Mouse (Mus musculus): ENCODE data around the gene Ttc21a. TPM values are rescaled to one million over a fixed set of nuclear protein-coding genes. Genes with fewer than 3 reads are reported as not detected.

The Ttc21a gene
- polyA plus RNA-seq, 1 experiment from 2014 or later = 0.45 TPM

GRCm38 (mm10) chr9:119926497-119926896 is 10.9 kb upstream of the Ttc21a start:
- Histone ChIP-seq H3K27ac (replicated peaks; ENCODE audit: low read depth, low read length) (no peak overlapping the region), H3K36me3 (ENCODE audit: control insufficient read depth, insufficient read depth, low read length) (peaks cover 84% of the 10 kb centered on the region), H3K4me3 (replicated peaks; ENCODE audit: low read depth, low read length) (no peak overlapping the region), H3K4me1 (ENCODE audit: control insufficient read depth, insufficient read depth, low read length) (no peaks in the 10 kb centered on the region), H3K27me3 (ENCODE audit: control insufficient read depth, insufficient read depth, low read length) (no peaks in the 10 kb centered on the region), H3K9ac (replicated peaks; ENCODE audit: low read length) (no peak overlapping the region), H3K9me3 (ENCODE audit: control insufficient read depth, low read length) (no peaks in the 10 kb centered on the region), H3K4me2 (ENCODE audit: low read length) (no peak overlapping the region)
- ATAC-seq (ENCODE audit: low FRiP score, low TSS enrichment) (no peak), DNase-seq (no peak)
- 89% methylated on average over 5 of the region's 5 CpGs for WGBS

GRCm38 (mm10) chr9:119932358-119932757 is 5.0 kb upstream of the Ttc21a start:
- Histone ChIP-seq H3K4me3 (replicated peaks; ENCODE audit: low read depth, low read length) (no peak overlapping the region), H3K36me3 (ENCODE audit: control insufficient read depth, insufficient read depth, low read length) (peaks cover 41% of the 10 kb centered on the region), H3K9ac (replicated peaks; ENCODE audit: low read length) (no peak overlapping the region), H3K27ac (replicated peaks; ENCODE audit: low read depth, low read length) (no peak overlapping the region), H3K27me3 (ENCODE audit: control insufficient read depth, insufficient read depth, low read length) (no peaks in the 10 kb centered on the region), H3K9me3 (ENCODE audit: control insufficient read depth, low read length) (no peaks in the 10 kb centered on the region), H3K4me1 (ENCODE audit: control insufficient read depth, insufficient read depth, low read length) (peaks cover 6% of the 10 kb centered on the region), H3K4me2 (ENCODE audit: low read length) (no peak overlapping the region)
- no peak for DNase-seq
- ATAC-seq (ENCODE audit: low FRiP score, low TSS enrichment) = no peak
- 92% methylated on average over 12 of the region's 12 CpGs for WGBS

- 90% methylated on average over 6 of the region's 6 CpGs for WGBS
- DNase-seq (no peak), ATAC-seq (ENCODE audit: low FRiP score, low TSS enrichment) (no peak)
- H3K4me3 ChIP-seq (replicated peaks; ENCODE audit: low read depth, low read length) = no peak overlapping the region
- no peak overlapping the region for H3K4me2 ChIP-seq (ENCODE audit: low read length)
- H3K36me3 ChIP-seq (ENCODE audit: control insufficient read depth, insufficient read depth, low read length) = peaks cover 28% of the 10 kb centered on the region
- no peaks in the 10 kb centered on the region for H3K27me3 ChIP-seq (ENCODE audit: control insufficient read depth, insufficient read depth, low read length)
- H3K4me1 ChIP-seq (ENCODE audit: control insufficient read depth, insufficient read depth, low read length) = peaks cover 9% of the 10 kb centered on the region
- H3K9ac ChIP-seq (replicated peaks; ENCODE audit: low read length) = no peak overlapping the region
- no peaks in the 10 kb centered on the region for H3K9me3 ChIP-seq (ENCODE audit: control insufficient read depth, low read length)
- no peak overlapping the region for H3K27ac ChIP-seq (replicated peaks; ENCODE audit: low read depth, low read length)
Observed at GRCm38 (mm10) chr9:119933675-119934074, 3.7 kb upstream of the Ttc21a start.

GRCm38 (mm10) chr9:119938496-119938895 is 1.1 kb downstream of the Ttc21a start:
- H3K4me1 ChIP-seq (ENCODE audit: control insufficient read depth, insufficient read depth, low read length) = peaks cover 9% of the 10 kb centered on the region
- H3K4me3 ChIP-seq (replicated peaks; ENCODE audit: low read depth, low read length) = no peak overlapping the region
- no peaks in the 10 kb centered on the region for H3K36me3 ChIP-seq (ENCODE audit: control insufficient read depth, insufficient read depth, low read length)
- no peaks in the 10 kb centered on the region for H3K9me3 ChIP-seq (ENCODE audit: control insufficient read depth, low read length)
- no peak overlapping the region for H3K9ac ChIP-seq (replicated peaks; ENCODE audit: low read length)
- H3K27me3 ChIP-seq (ENCODE audit: control insufficient read depth, insufficient read depth, low read length) = no peaks in the 10 kb centered on the region
- DNase-seq (no peak), ATAC-seq (ENCODE audit: low FRiP score, low TSS enrichment) (no peak)
- no peak overlapping the region for H3K27ac ChIP-seq (replicated peaks; ENCODE audit: low read depth, low read length)
- WGBS = 79% methylated on average over 4 of the region's 4 CpGs
- H3K4me2 ChIP-seq (ENCODE audit: low read length) = no peak overlapping the region

- Histone ChIP-seq H3K4me2 (ENCODE audit: low read length) (no peak overlapping the region), H3K27ac (replicated peaks; ENCODE audit: low read depth, low read length) (no peak overlapping the region)
- no peak for ATAC-seq (ENCODE audit: low FRiP score, low TSS enrichment)
Observed at GRCm38 (mm10) chr9:119939646-119940045, 2.2 kb downstream of the Ttc21a start.

GRCm38 (mm10) chr9:119941407-119941806 is 4.0 kb downstream of the Ttc21a start:
- H3K36me3 ChIP-seq (ENCODE audit: control insufficient read depth, insufficient read depth, low read length) = no peaks in the 10 kb centered on the region
- no peak overlapping the region for H3K4me3 ChIP-seq (replicated peaks; ENCODE audit: low read depth, low read length)
- WGBS = 88% methylated on average over 5 of the region's 5 CpGs
- H3K4me2 ChIP-seq (ENCODE audit: low read length) = no peak overlapping the region
- peaks cover 5% of the 10 kb centered on the region for H3K4me1 ChIP-seq (ENCODE audit: control insufficient read depth, insufficient read depth, low read length)
- H3K27me3 ChIP-seq (ENCODE audit: control insufficient read depth, insufficient read depth, low read length) = no peaks in the 10 kb centered on the region
- ATAC-seq (ENCODE audit: low FRiP score, low TSS enrichment) (no peak), DNase-seq (no peak)
- no peak overlapping the region for H3K27ac ChIP-seq (replicated peaks; ENCODE audit: low read depth, low read length)
- H3K9me3 ChIP-seq (ENCODE audit: control insufficient read depth, low read length) = no peaks in the 10 kb centered on the region
- H3K9ac ChIP-seq (replicated peaks; ENCODE audit: low read length) = no peak overlapping the region

More at GRCm38 (mm10) chr9:119939646-119940045, 2.2 kb downstream of the Ttc21a start:
- Histone ChIP-seq H3K4me3 (replicated peaks; ENCODE audit: low read depth, low read length) (no peak overlapping the region), H3K9ac (replicated peaks; ENCODE audit: low read length) (no peak overlapping the region), H3K9me3 (ENCODE audit: control insufficient read depth, low read length) (no peaks in the 10 kb centered on the region), H3K27me3 (ENCODE audit: control insufficient read depth, insufficient read depth, low read length) (no peaks in the 10 kb centered on the region), H3K36me3 (ENCODE audit: control insufficient read depth, insufficient read depth, low read length) (no peaks in the 10 kb centered on the region), H3K4me1 (ENCODE audit: control insufficient read depth, insufficient read depth, low read length) (peaks cover 9% of the 10 kb centered on the region)
- WGBS = 80% methylated on average over 10 of the region's 10 CpGs
- no peak for DNase-seq

GRCm38 (mm10) chr9:119941861-119942260 is 4.5 kb downstream of the Ttc21a start:
- no peak for ATAC-seq (ENCODE audit: low FRiP score, low TSS enrichment)
- no peak overlapping the region for H3K4me2 ChIP-seq (ENCODE audit: low read length)
- WGBS = 92% methylated on average over 14 of the region's 14 CpGs

GRCm38 (mm10) chr9:119943326-119943725 is 5.9 kb downstream of the Ttc21a start:
- H3K4me2 ChIP-seq (ENCODE audit: low read length) = no peak overlapping the region
- H3K4me1 ChIP-seq (ENCODE audit: control insufficient read depth, insufficient read depth, low read length) = no peaks in the 10 kb centered on the region
- ATAC-seq (ENCODE audit: low FRiP score, low TSS enrichment) = no peak
- H3K36me3 ChIP-seq (ENCODE audit: control insufficient read depth, insufficient read depth, low read length) = no peaks in the 10 kb centered on the region
- H3K9ac ChIP-seq (replicated peaks; ENCODE audit: low read length) = no peak overlapping the region
- H3K9me3 ChIP-seq (ENCODE audit: control insufficient read depth, low read length) = no peaks in the 10 kb centered on the region
- H3K27me3 ChIP-seq (ENCODE audit: control insufficient read depth, insufficient read depth, low read length) = no peaks in the 10 kb centered on the region
- no peak overlapping the region for H3K27ac ChIP-seq (replicated peaks; ENCODE audit: low read depth, low read length)
- 42% methylated on average over 1 of the region's 1 CpGs for WGBS
- DNase-seq = no peak
- no peak overlapping the region for H3K4me3 ChIP-seq (replicated peaks; ENCODE audit: low read depth, low read length)

More at GRCm38 (mm10) chr9:119941861-119942260, 4.5 kb downstream of the Ttc21a start:
- H3K9me3 ChIP-seq (ENCODE audit: control insufficient read depth, low read length) = no peaks in the 10 kb centered on the region
- H3K36me3 ChIP-seq (ENCODE audit: control insufficient read depth, insufficient read depth, low read length) = no peaks in the 10 kb centered on the region
- H3K4me1 ChIP-seq (ENCODE audit: control insufficient read depth, insufficient read depth, low read length) = 0 out of 2 replicates have a peak, but pooled peaks cover 3% of the 10 kb centered on the region
- H3K9ac ChIP-seq (replicated peaks; ENCODE audit: low read length) = no peak overlapping the region
- no peak overlapping the region for H3K27ac ChIP-seq (replicated peaks; ENCODE audit: low read depth, low read length)
- no peak overlapping the region for H3K4me3 ChIP-seq (replicated peaks; ENCODE audit: low read depth, low read length)
- DNase-seq = no peak
- H3K27me3 ChIP-seq (ENCODE audit: control insufficient read depth, insufficient read depth, low read length) = no peaks in the 10 kb centered on the region

- no peaks in the 10 kb centered on the region for H3K27me3 ChIP-seq (ENCODE audit: control insufficient read depth, insufficient read depth, low read length)
- no peak overlapping the region for H3K4me3 ChIP-seq (replicated peaks; ENCODE audit: low read depth, low read length)
- no peak overlapping the region for H3K27ac ChIP-seq (replicated peaks; ENCODE audit: low read depth, low read length)
- H3K9ac ChIP-seq (replicated peaks; ENCODE audit: low read length) = no peak overlapping the region
- WGBS = 75% methylated on average over 12 of the region's 12 CpGs
- ATAC-seq (ENCODE audit: low FRiP score, low TSS enrichment) (no peak), DNase-seq (no peak)
- H3K4me2 ChIP-seq (ENCODE audit: low read length) = no peak overlapping the region
- H3K36me3 ChIP-seq (ENCODE audit: control insufficient read depth, insufficient read depth, low read length) = no peaks in the 10 kb centered on the region
- no peaks in the 10 kb centered on the region for H3K4me1 ChIP-seq (ENCODE audit: control insufficient read depth, insufficient read depth, low read length)
- no peaks in the 10 kb centered on the region for H3K9me3 ChIP-seq (ENCODE audit: control insufficient read depth, low read length)
Observed at GRCm38 (mm10) chr9:119945173-119945900, 7.9 kb downstream of the Ttc21a start.

Measured in midbrain, embryonic 14.5 days (tissue).